Mouse (Mus musculus): ENCODE data around the gene Pip5kl1. TPM values are rescaled to one million over a fixed set of nuclear protein-coding genes. Genes with fewer than 3 reads are reported as not detected.

The Pip5kl1 gene
- total and polyA plus RNA-seq, 2 experiments from 2014 or later = 16.5 to 19.3 TPM

- peak overlapping the region; percentile 65 for H3K4me2 ChIP-seq (ENCODE audit: low read depth, low read length, poor library complexity, severe bottlenecking)
- no peaks in the 10 kb centered on the region for H3K9me3 ChIP-seq (ENCODE audit: low read length)
- H3K4me3 ChIP-seq (ENCODE audit: low read depth, low read length) = peak overlapping the region; percentile 92
- DNase-seq (ENCODE audit: low spot score) (peak; percentile 55), ATAC-seq (ENCODE audit: low FRiP score) (no peak)
- no peak overlapping the region; the same call in 1 of the 2 replicates for H3K9ac ChIP-seq (replicated peaks; ENCODE audit: low read length, poor library complexity, severe bottlenecking)
- WGBS = 10% methylated on average over 13 of the region's 13 CpGs
- H3K27me3 ChIP-seq (ENCODE audit: insufficient read depth, low read length) = no peaks in the 10 kb centered on the region
- no peaks in the 10 kb centered on the region for H3K36me3 ChIP-seq (ENCODE audit: insufficient read depth, low read length)
- H3K4me1 ChIP-seq (ENCODE audit: insufficient read depth, low read length) = peaks cover 13% of the 10 kb centered on the region
- 0 out of 2 replicates have a peak overlapping the region, but pooled peaks have one; percentile 91 for H3K27ac ChIP-seq (ENCODE audit: low read depth, low read length)
- no peak for TF ChIP-seq CTCF (IDR thresholded peaks at IDR 0.05)
Observed at GRCm38 (mm10) chr2:32534061-32534732, 40.4 kb upstream of the Pip5kl1 start.

- H3K4me2 ChIP-seq (ENCODE audit: low read depth, low read length, poor library complexity, severe bottlenecking) = peak within 1 kb of the TSS; percentile 65
- peak within 1 kb of the TSS; percentile 91 for H3K27ac ChIP-seq (ENCODE audit: low read depth, low read length)
- ATAC-seq (ENCODE audit: low FRiP score) (peak; percentile 95), DNase-seq (ENCODE audit: low spot score) (peak; percentile 98)
- no peaks in the 10 kb centered on the region for H3K36me3 ChIP-seq (ENCODE audit: insufficient read depth, low read length)
- TF ChIP-seq CTCF (IDR thresholded peaks at IDR 0.05) = no peak
- H3K9me3 ChIP-seq (ENCODE audit: low read length) = no peaks in the 10 kb centered on the region
- 1% methylated on average over 61 of the region's 67 CpGs for WGBS
- H3K27me3 ChIP-seq (ENCODE audit: insufficient read depth, low read length) = no peaks in the 10 kb centered on the region
- peaks cover 13% of the 10 kb centered on the region for H3K4me1 ChIP-seq (ENCODE audit: insufficient read depth, low read length)
- H3K9ac ChIP-seq (replicated peaks; ENCODE audit: low read length, poor library complexity, severe bottlenecking) = peak within 1 kb of the TSS; percentile 94
- H3K4me3 ChIP-seq (ENCODE audit: low read depth, low read length) = peak within 1 kb of the TSS; percentile 92
Observed at GRCm38 (mm10) chr2:32534733-32535471, 39.7 kb upstream of the Pip5kl1 start, which contains the start of gene Fam102a. Fam102a (plus strand) TSS chr2:32535332.

- under 1% methylated on average over 39 of the region's 56 CpGs for WGBS
- peak; percentile 18 for ATAC-seq (ENCODE audit: low FRiP score)
- H3K9me3 ChIP-seq (ENCODE audit: low read length) = no peaks in the 10 kb centered on the region
Observed at GRCm38 (mm10) chr2:32535501-32535991, 39.1 kb upstream of the Pip5kl1 start.

GRCm38 (mm10) chr2:32536086-32536633 is 38.4 kb upstream of the Pip5kl1 start:
- peak overlapping the region; percentile 94 for H3K9ac ChIP-seq (replicated peaks; ENCODE audit: low read length, poor library complexity, severe bottlenecking)
- H3K4me2 ChIP-seq (ENCODE audit: low read depth, low read length, poor library complexity, severe bottlenecking) = peak overlapping the region; percentile 65
- H3K4me1 ChIP-seq (ENCODE audit: insufficient read depth, low read length) = peaks cover 13% of the 10 kb centered on the region
- peak overlapping the region; percentile 92 for H3K4me3 ChIP-seq (ENCODE audit: low read depth, low read length)
- no peaks in the 10 kb centered on the region for H3K27me3 ChIP-seq (ENCODE audit: insufficient read depth, low read length)
- WGBS = under 1% methylated on average over 14 of the region's 14 CpGs
- no peaks in the 10 kb centered on the region for H3K9me3 ChIP-seq (ENCODE audit: low read length)
- H3K36me3 ChIP-seq (ENCODE audit: insufficient read depth, low read length) = no peaks in the 10 kb centered on the region
- TF ChIP-seq CTCF (IDR thresholded peaks at IDR 0.05) = no peak
- DNase-seq (ENCODE audit: low spot score) (peak; percentile 42), ATAC-seq (ENCODE audit: low FRiP score) (no peak)
- peak overlapping the region; percentile 91 for H3K27ac ChIP-seq (ENCODE audit: low read depth, low read length)

More at GRCm38 (mm10) chr2:32535501-32535991, 39.1 kb upstream of the Pip5kl1 start:
- H3K4me1 ChIP-seq (ENCODE audit: insufficient read depth, low read length) = peaks cover 13% of the 10 kb centered on the region
- no peaks in the 10 kb centered on the region for H3K27me3 ChIP-seq (ENCODE audit: insufficient read depth, low read length)
- peak overlapping the region; percentile 65 for H3K4me2 ChIP-seq (ENCODE audit: low read depth, low read length, poor library complexity, severe bottlenecking)
- no peak for TF ChIP-seq CTCF (IDR thresholded peaks at IDR 0.05)
- peak overlapping the region; percentile 91 for H3K27ac ChIP-seq (ENCODE audit: low read depth, low read length)
- H3K36me3 ChIP-seq (ENCODE audit: insufficient read depth, low read length) = no peaks in the 10 kb centered on the region
- H3K4me3 ChIP-seq (ENCODE audit: low read depth, low read length) = peak overlapping the region; percentile 92
- peak; percentile 41 for DNase-seq (ENCODE audit: low spot score)
- H3K9ac ChIP-seq (replicated peaks; ENCODE audit: low read length, poor library complexity, severe bottlenecking) = peak overlapping the region; percentile 94

- no peaks in the 10 kb centered on the region for H3K36me3 ChIP-seq (ENCODE audit: insufficient read depth, low read length)
- peak overlapping the region; percentile 91 for H3K27ac ChIP-seq (ENCODE audit: low read depth, low read length)
- H3K4me2 ChIP-seq (ENCODE audit: low read depth, low read length, poor library complexity, severe bottlenecking) = peak overlapping the region; percentile 65
- no peak for ATAC-seq (ENCODE audit: low FRiP score)
- TF ChIP-seq CTCF (IDR thresholded peaks at IDR 0.05) = peak; percentile 40; the same call in 1 of the 2 replicates
- peak overlapping the region; percentile 92 for H3K4me3 ChIP-seq (ENCODE audit: low read depth, low read length)
- H3K9ac ChIP-seq (replicated peaks; ENCODE audit: low read length, poor library complexity, severe bottlenecking) = peak overlapping the region; percentile 94
- no peaks in the 10 kb centered on the region for H3K9me3 ChIP-seq (ENCODE audit: low read length)
- peak; percentile 59 for DNase-seq (ENCODE audit: low spot score)
- peaks cover 13% of the 10 kb centered on the region for H3K4me1 ChIP-seq (ENCODE audit: insufficient read depth, low read length)
- WGBS = 2% methylated on average over 11 of the region's 11 CpGs
- H3K27me3 ChIP-seq (ENCODE audit: insufficient read depth, low read length) = no peaks in the 10 kb centered on the region
Observed at GRCm38 (mm10) chr2:32536634-32537359, 37.8 kb upstream of the Pip5kl1 start.

All from midbrain, postnatal 0 days (tissue).